Mouse (Mus musculus) left cerebral cortex, postnatal 25 days (tissue): ENCODE measurements at regions not wholly inside any gene's neighbourhood (a gene's known extent, or its start where the extent isn't known, plus 50 kb on each side); places are given as distances from the start of the nearest gene placed in this dataset.
A peak's percentile ranks its signal among the peaks of the same experiment; 100 is the strongest.

Experiments
- DNase-seq, 2 experiments: peaks; one replicate each; pipeline ENCODE4 v3.0.0; 2022; ENCODE audit warnings: low spot score in 2 of 2, mixed read lengths in 1 of 2
- intact Hi-C: fragments of 180-260 bp; cut with DNase I; formaldehyde crosslinking; loops from one replicate; pipeline ENCODE4 v1.15.1; 2025

DNA sequence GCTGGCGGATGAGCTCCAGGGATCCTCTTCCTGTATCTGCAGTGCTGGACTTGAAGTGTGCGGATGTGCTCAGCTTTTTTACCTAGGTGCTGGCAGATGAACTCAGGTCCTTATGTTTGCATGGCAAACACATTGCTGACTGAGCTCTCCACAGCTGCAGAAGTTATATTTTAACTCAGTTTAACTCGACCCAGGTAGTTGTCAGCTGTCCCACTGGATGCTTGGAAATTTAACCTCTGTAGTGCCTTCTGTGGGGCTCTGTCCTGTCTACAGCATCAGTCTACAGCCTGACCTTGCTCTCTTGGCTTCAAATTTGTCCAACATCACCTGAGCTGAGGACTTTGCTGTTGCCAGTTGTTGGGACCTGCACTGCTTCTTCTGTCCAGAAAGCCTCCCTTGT lies 139.2 kb downstream of the Ttc32 start:
- intact Hi-C loops: no loop called here
- no peak for DNase-seq

DNA sequence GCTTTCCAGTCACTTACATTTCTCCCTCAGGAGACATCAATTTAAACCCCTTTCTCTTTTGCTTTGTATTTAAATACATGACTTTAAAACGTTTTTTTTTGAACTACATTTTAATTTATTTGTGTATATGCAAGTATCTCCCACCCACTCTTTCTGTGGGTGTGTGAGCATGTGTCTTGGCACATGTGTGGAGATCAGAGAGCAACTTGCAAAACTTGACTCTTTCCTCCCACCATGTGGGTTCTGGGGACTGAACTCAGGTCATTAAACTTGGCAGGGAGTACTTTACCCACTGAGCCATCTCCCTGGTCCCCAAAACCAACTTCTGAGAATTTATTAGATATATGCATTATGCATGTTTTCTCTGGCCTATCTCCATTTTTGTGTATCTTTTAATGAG lies 143.9 kb downstream of the Ttc32 start:
- no peak for DNase-seq
- intact Hi-C loops: no loop called here

DNA sequence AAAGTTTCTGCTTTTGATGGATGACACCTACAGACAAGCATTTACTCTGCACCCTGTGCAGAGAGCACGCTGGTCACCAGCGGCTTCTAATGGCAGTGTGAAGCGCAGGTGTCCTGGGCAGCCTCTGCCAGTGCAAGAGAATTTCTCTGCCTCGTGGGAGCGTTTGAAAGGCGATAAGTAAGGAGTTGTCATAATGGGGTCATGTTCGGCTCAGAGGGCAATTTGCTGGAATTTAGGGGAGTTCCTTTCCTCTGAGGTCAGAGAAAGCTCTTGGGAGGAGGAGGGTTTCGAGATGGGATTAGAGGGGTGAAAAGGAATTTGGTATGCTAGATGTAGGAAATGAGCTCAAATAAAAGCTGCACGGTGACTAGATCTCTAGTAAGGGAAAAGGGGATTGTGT lies 144.5 kb downstream of the Ttc32 start:
- intact Hi-C loops: no loop called here
- DNase-seq: no peak

- no peak for DNase-seq
- intact Hi-C loops: no loop called here
Observed at GRCm38 (mm10) chr12:9176198-9176597, 146.4 kb downstream of the Ttc32 start.

DNA sequence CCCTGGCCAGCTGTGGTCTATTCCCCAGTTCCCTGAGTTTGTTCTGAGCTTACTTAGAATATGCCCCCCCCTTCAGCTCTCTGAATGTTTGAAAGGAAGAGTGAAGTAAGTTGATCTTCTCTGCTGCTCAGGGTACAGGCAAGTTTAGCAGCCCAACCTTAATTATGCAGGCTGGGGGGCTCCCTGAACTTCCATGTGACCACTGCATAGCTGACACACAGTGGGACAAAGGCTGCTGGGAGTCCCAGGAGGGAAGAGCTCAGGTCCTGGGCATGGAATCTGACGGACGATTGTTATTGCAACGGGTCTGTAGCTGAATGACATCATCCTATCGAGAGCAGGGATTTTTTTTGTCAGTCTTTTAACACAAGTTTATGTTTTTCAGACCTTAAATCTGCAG lies 148.8 kb downstream of the Ttc32 start:
- DNase-seq: no peak
- intact Hi-C loops: no loop called here

DNA sequence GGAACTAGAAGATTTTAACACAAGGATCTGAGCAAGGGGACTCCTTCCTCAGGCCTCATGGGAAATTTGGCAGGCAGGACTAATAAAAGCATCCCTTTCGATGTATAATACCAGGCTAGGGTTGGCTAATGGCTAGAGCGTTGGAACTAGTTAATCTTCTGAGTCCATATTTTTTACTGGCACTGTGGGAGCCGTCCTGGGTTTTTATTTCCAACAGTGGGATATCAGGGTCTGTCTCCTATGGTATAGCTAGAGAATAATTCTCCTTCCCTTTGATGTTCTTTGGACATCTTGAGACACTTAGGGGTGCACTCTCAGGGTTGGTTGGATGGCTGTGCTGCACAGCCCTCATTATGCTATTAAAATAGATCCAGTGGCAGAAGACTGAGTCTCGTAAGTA lies 150.9 kb downstream of the Ttc32 start:
- intact Hi-C loops: no loop called here
- no peak for DNase-seq

GRCm38 (mm10) chr12:9191721-9192120 lies 161.9 kb downstream of the Ttc32 start:
- intact Hi-C loops: no loop called here

DNA sequence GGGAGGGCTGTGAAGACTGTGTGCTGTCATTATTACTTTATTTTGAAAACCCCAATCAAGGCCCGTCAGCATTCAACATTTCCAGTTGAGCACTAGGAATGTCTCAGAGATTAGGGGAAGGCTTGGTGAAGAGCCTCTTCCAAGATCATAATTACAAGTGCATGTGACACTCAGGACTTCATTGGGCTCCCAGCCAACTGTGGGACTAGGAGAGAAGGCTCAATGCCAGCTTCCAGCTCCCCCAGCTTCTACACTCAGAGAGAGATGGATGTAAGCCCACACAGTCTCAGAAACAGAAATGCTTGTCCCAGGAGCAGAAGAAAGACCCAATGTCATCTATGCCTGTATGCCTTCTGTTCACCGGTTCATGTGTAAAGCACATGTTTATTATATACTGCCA lies 169.5 kb downstream of the Ttc32 start:
- intact Hi-C loops: no loop called here
- DNase-seq: no peak

More at GRCm38 (mm10) chr12:9191721-9192120, 161.9 kb downstream of the Ttc32 start:
- no peak for DNase-seq

GRCm38 (mm10) chr12:9212211-9212610 lies 182.4 kb downstream of the Ttc32 start:
- intact Hi-C loops: no loop called here
- DNase-seq: no peak

DNA sequence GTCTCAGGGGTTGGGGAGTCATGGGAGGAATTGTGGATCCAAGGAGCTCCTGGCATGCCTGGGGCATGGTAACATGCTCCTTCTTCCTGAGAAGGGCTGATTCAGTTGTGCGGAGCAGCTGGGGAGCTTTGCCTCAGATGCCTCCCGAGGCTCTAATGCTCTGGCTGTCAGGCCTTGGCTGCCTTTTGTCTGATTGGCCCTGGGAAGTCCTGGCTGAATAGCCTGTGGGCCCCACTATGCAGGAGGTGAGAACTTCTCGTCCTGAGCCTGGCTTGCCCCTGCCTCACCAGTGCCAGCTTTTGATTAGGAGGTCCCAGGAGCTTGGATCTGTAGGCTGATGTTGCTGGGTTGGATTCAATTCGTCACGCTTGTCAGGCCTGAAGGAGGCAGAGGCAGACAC lies 195.2 kb downstream of the Ttc32 start:
- no peak for DNase-seq
- intact Hi-C loops: no loop called here

DNA sequence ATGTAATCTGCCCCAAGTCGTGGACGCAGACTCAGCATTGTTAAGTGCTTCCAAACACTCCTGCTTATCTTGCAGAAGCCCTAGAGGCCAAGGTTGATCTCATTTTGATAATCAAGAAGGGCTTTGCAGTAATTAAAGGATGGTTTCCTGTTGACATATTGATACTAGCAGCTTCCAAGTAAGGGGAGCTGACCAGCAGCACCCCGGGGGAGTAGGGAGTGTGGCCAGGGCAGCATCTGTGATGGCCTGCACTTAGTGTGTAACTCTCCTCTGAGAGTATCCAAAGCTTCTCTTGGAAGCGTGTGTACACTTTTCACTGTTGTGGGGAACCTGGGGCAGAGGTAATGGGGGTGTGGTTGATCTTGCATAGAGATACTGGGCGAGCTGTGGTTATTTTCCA lies 198.1 kb downstream of the Ttc32 start:
- DNase-seq: no peak

GRCm38 (mm10) chr12:9228486-9228885 lies 198.7 kb downstream of the Ttc32 start:
- DNase-seq: peak in 1 of 2 experiments; percentile 6
- intact Hi-C loops: no loop called here

More for the DNA sequence above, 198.1 kb downstream of the Ttc32 start:
- intact Hi-C loops: no loop called here

- DNase-seq: no peak
- intact Hi-C loops: no loop called here
Observed at GRCm38 (mm10) chr12:9229981-9230380, 200.2 kb downstream of the Ttc32 start.

- intact Hi-C loops: no loop called here
Observed at GRCm38 (mm10) chr12:9230576-9230975, 200.8 kb downstream of the Ttc32 start.

GRCm38 (mm10) chr12:9232431-9232830 lies 202.6 kb downstream of the Ttc32 start:
- intact Hi-C loops: no loop called here
- peak in 1 of 2 experiments; percentile 80 for DNase-seq

More at GRCm38 (mm10) chr12:9230576-9230975, 200.8 kb downstream of the Ttc32 start:
- DNase-seq: no peak

DNA sequence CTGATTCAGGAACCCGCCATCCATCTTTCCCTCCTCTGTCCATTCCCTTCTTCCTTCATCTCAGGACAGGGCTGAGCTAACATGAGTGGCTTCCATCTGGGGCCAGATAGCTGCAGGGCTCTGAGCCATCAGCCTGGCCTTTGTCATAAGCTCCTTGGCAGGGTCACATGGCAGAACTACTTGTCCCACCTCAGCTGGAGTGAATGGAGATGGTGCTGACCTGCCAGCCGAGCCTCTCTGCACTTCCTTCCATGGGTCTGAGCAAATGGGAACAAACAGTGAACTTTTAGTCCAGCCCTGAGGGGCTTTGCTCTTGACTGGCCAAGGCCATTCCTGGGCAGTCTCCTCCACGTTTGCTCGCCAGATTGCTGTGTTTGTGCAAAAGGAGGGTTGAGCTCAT lies 206.1 kb downstream of the Ttc32 start:
- DNase-seq: no peak
- intact Hi-C loops: no loop called here

DNA sequence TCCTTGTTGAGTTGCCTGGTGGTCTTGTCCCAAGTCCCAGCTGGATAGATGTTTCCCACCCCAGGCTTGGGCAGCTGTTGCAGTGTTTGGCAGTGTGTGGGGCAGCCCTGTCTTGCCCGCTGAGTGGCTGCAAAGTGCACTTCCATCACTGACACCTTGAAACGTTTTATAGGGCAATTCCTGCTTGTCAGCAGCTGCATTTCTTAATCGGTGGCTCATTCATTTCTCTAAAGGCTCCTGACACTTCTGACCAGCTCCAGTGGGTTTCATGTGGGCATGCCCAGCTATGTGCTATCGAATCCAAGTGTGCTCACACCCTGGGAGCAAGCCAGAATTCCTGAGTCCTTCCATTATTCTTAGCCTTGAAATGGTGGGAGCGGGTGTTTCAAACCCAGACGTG lies 207.7 kb downstream of the Ttc32 start:
- intact Hi-C loops: no loop called here
- DNase-seq: no peak

- DNase-seq: no peak
- intact Hi-C loops: no loop called here
Observed at GRCm38 (mm10) chr12:9237955-9238354, 208.2 kb downstream of the Ttc32 start.

GRCm38 (mm10) chr12:9247506-9247905 lies 217.7 kb downstream of the Ttc32 start:
- intact Hi-C loops: no loop called here
- peak in 1 of 2 experiments; percentile 50 for DNase-seq

DNA sequence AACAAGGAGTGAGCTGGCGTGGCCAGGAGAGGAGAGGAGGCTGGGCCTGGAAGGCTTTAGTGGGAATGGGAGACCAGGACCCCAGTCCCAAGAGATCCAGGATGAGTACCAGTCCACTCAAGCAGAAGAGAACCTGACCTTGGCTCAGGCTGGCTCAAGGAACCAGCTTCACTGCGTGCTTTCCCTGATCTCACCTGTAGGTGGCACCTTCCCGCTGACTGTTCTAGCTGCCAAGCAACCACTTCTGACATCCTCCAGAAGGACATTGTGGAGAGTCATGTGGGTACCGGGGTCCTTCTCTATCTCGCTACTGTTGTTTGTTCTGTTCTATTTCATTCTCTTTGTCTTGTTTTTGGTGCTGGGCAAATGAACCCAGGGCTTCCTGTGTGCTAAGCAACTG lies 222.0 kb downstream of the Ttc32 start:
- intact Hi-C loops: loop anchor here (10.0 kb wide), 3 partner anchors 323 to 1183 kb away; partner anchors contain the start of gene Osr1
- peak; percentile 47 to 67 for DNase-seq

DNA sequence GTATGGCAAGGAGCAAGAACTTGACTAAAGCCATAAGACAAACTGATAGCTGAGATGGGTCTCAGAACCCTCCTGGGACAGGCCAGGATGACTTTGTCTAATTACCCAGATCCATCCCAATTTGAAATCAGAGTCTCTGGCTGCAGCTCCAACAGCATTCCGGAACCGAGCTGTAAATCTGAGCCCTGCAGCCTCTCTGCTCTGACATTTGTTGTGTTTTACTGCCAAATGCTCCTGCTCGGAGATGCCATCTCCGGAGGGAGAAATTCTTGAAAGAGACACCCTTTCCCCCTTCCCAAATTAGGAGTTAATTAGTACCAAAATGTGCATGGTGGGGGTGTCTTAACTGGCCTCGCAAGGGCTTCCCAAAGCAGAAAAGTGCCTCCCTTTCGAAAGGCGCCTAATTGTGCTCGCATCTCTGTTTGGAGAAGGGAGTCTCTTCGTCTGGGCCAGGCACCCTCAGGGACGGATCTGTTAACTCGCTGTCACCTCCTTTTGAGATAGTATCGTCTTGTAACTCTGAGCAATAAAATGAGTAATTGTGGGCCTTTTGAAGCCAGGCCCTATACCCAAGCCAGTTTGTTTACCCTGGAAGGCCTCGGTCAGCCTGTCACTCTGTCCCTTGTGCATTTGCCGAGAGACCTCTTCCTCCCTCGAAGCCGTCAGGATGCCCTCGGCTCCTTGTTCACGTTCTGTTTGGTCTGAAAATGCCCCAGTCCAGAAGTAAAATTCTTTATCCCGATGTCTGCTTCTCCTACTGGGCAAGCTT lies 223.7 kb downstream of the Ttc32 start:
- no peak for DNase-seq
- intact Hi-C loops: loop anchor here (2.0 to 10.0 kb wide), 4 partner anchors 39 to 1181 kb away; partner anchors contain the start of gene Osr1
